Mouse (Mus musculus) embryo, embryonic 11 days (tissue): ENCODE data around the gene Olfr141.

ENCODE experiments used
- DNase-seq: peaks from one replicate; pipeline ENCODE4 v3.0.0-alpha.2; 2015

The Olfr141 gene

GRCm38 (mm10) chr2:86809918-86810317, at the start of gene Olfr141:
Olfr141 (minus strand) TSS chr2:86810018.
- no peak for DNase-seq

DNA sequence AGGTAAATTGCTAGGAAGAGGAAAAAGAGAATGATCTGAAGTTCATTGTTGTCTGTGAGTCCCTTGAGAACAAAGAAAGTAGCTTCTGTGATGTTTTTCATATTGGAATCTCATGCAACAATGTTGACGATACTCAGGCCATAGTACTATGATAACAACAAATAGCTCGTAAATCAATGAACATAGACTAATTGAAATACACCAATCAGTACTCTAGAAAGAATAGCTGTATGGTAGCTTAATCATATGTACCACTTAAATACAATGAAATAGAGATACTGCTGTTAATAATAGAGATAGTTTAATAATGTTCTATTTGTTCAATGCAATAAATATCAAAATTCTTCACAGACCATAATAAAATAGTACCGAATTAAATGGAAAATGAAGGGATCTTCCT, 41.8 kb upstream of the Olfr141 start, which contains the start of gene Olfr1095:
Gene Olfr1095, minus strand, starts transcription at position 101 of the 400 bp plus-strand sequence.
- DNase-seq = no peak

GRCm38 (mm10) chr2:86824363-86824762, 14.5 kb upstream of the Olfr141 start, which contains the start of gene Olfr1094:
Olfr1094 (plus strand) TSS chr2:86824663.
- DNase-seq = no peak

DNA sequence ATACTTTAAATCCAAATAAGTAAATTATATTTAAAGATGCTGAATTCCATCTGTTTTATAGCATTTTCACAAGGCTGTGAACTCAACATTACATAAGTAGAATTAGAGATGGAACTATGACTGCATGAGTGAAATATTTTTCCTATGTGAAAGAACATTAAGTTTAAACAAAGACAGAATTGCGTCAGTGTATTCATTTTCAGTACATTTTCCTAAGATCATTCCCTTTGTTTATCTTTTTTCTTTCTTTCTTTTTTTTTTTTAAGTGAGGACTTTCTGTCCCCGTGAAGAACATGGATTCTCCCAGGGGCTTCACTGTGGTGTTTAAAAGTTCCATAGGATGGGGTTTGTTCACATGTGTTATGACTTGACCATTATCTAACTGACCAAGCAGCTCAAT, 27.6 kb downstream of the Olfr141 start, which contains the start of gene Olfr1093:
Gene Olfr1093, plus strand, starts transcription at position 301 of the 400 bp plus-strand sequence.
- DNase-seq = no peak

DNA sequence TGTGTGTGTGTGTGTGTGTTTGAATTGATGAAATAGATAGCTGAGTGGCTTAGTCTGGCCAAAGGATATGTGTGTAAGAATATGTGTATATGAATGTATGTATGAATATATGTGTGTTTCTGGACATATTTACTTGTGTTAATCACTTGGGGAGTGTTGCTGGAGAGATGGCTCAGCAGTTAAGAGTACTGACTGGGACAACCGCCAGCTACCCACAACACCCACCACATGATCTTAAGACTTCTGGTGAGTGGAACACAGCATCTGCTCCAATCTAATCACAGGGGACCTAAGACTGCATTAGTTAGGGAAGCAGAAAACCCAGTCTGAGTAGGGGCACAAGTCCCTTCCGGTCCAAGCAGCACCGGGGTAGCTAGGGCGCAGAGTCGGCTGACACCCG, 48.8 kb downstream of the Olfr141 start:
- DNase-seq = no peak

GRCm38 (mm10) chr2:86758893-86759292, 50.9 kb downstream of the Olfr141 start, which contains the start of gene Olfr1090:
Olfr1090 (minus strand) TSS chr2:86758993.
- no peak for DNase-seq
